Mouse (Mus musculus) kidney, embryonic 15.5 days (tissue): ENCODE results near the gene Slc35f6. TPM values are rescaled to one million over a fixed set of nuclear protein-coding genes. Genes with fewer than 3 reads are reported as not detected.

Experiments
- ATAC-seq: fragments of 200-750 bp; cut with Nextera tagmentation; replicated peaks from 2 replicates; pipeline ENCODE4 v1.8.0; 2017; ENCODE audit warnings: moderate TSS enrichment; ENCODE audit not compliant: low FRiP score
- H3K27ac ChIP-seq: fragments of 300-500 bp; sonication (generic); 2 replicates; pipeline ENCODE4 v1.5.1; 2015; ENCODE audit warnings: mild to moderate bottlenecking, inconsistent platforms
- H3K27me3 ChIP-seq: fragments of 300-500 bp; sonication (generic); 2 replicates; pipeline ENCODE4 v1.6.1; 2015; ENCODE audit warnings: inconsistent platforms
- H3K36me3 ChIP-seq: fragments of 300-500 bp; sonication (generic); 2 replicates; pipeline ENCODE4 v1.6.1; 2015; ENCODE audit warnings: inconsistent platforms
- H3K4me1 ChIP-seq: fragments of 300-500 bp; sonication (generic); 2 replicates; pipeline ENCODE4 v1.6.1; 2015; ENCODE audit warnings: inconsistent platforms
- H3K4me2 ChIP-seq: fragments of 300-500 bp; sonication (generic); 2 replicates; pipeline ENCODE4 v1.6.1; 2015; ENCODE audit warnings: moderate library complexity, mild to moderate bottlenecking, inconsistent platforms
- H3K4me3 ChIP-seq: fragments of 300-500 bp; sonication (generic); replicated peaks from 2 replicates; pipeline ENCODE4 v1.5.1; 2015; ENCODE audit warnings: mild to moderate bottlenecking, inconsistent platforms
- H3K9ac ChIP-seq: fragments of 300-500 bp; sonication (generic); 2 replicates; pipeline ENCODE4 v1.6.1; 2015; ENCODE audit warnings: mild to moderate bottlenecking, inconsistent platforms
- H3K9me3 ChIP-seq: fragments of 300-500 bp; sonication (generic); replicated peaks from 2 replicates; pipeline ENCODE4 v1.6.1; 2016; ENCODE audit warnings: inconsistent platforms
- WGBS: fragments of 180-500 bp; shearing (Covaris S2); methylation state at CpG from one replicate; pipeline ENCODE4 v1.1.7; 2015; ENCODE audit warnings: mixed read lengths; 5-methylcytosine and 5-hydroxymethylcytosine counted together
- polyA plus RNA-seq: library from polyadenylated mRNA; unstranded; fragments of >200 nt; fragmentation: Nextera tagmentation; extraction: Ambion mirVana; gene quantifications from 2 replicates; pipeline ENCODE4 v1.2.1, GENCODE M21; 2015

Gene Slc35f6
- polyA plus RNA-seq, 1 experiment from 2014 or later: 27.1 TPM

- ATAC-seq: no peak
- no peak overlapping the region for H3K4me3 ChIP-seq
- H3K4me2 ChIP-seq: no peak overlapping the region
- H3K9ac ChIP-seq: no peak overlapping the region
- no peak overlapping the region for H3K27ac ChIP-seq
- H3K36me3 ChIP-seq: no peaks in the 10 kb centered on the region
- peaks cover 28% of the 10 kb centered on the region for H3K4me1 ChIP-seq
- no peaks in the 10 kb centered on the region; the same call in 1 of the 2 replicates for H3K27me3 ChIP-seq
- no peaks in the 10 kb centered on the region for H3K9me3 ChIP-seq
- WGBS: 87% methylated on average over 8 of the region's 8 CpGs
These were observed 34.5 kb upstream of the Slc35f6 start for GRCm38 (mm10) chr5:30613242-30613641.

- Histone ChIP-seq H3K4me2 (no peak overlapping the region), H3K36me3 (no peaks in the 10 kb centered on the region), H3K27ac (no peak overlapping the region), H3K4me3 (no peak overlapping the region), H3K4me1 (peaks cover 29% of the 10 kb centered on the region), H3K9me3 (no peaks in the 10 kb centered on the region), H3K27me3 (peaks cover 3% of the 10 kb centered on the region), H3K9ac (no peak overlapping the region)
- ATAC-seq: 0 out of 2 replicates have a peak, but pooled peaks have one; percentile 34
- 27% methylated on average over 1 of the region's 1 CpGs for WGBS
These were observed 33.5 kb upstream of the Slc35f6 start for GRCm38 (mm10) chr5:30614221-30614620.

GRCm38 (mm10) chr5:30615416-30615815 lies 32.3 kb upstream of the Slc35f6 start:
- Histone ChIP-seq H3K4me1 (peaks cover 29% of the 10 kb centered on the region), H3K27me3 (peaks cover 8% of the 10 kb centered on the region), H3K9ac (no peak overlapping the region), H3K4me2 (no peak overlapping the region), H3K9me3 (no peaks in the 10 kb centered on the region), H3K4me3 (no peak overlapping the region), H3K27ac (no peak overlapping the region), H3K36me3 (no peaks in the 10 kb centered on the region)
- ATAC-seq: no peak
- WGBS: 46% methylated on average over 6 of the region's 6 CpGs

- H3K4me2 ChIP-seq: no peak overlapping the region
- no peak for ATAC-seq
These were observed 31.9 kb upstream of the Slc35f6 start for GRCm38 (mm10) chr5:30615819-30616218.

GRCm38 (mm10) chr5:30616644-30617043 lies 31.1 kb upstream of the Slc35f6 start:
- WGBS: 46% methylated on average over 3 of the region's 3 CpGs

More at GRCm38 (mm10) chr5:30615819-30616218, 31.9 kb upstream of the Slc35f6 start:
- Histone ChIP-seq H3K4me3 (no peak overlapping the region), H3K27ac (no peak overlapping the region), H3K36me3 (no peaks in the 10 kb centered on the region), H3K27me3 (peaks cover 8% of the 10 kb centered on the region), H3K9me3 (no peaks in the 10 kb centered on the region), H3K9ac (no peak overlapping the region), H3K4me1 (peaks cover 29% of the 10 kb centered on the region)
- WGBS: 80% methylated on average over 4 of the region's 4 CpGs

GRCm38 (mm10) chr5:30617357-30617756 lies 30.4 kb upstream of the Slc35f6 start:
- no peak for ATAC-seq
- Histone ChIP-seq H3K9me3 (no peaks in the 10 kb centered on the region), H3K27ac (no peak overlapping the region), H3K4me1 (peaks cover 36% of the 10 kb centered on the region), H3K4me2 (no peak overlapping the region), H3K9ac (no peak overlapping the region), H3K36me3 (no peaks in the 10 kb centered on the region), H3K27me3 (peaks cover 23% of the 10 kb centered on the region), H3K4me3 (no peak overlapping the region)
- 19% methylated on average over 3 of the region's 3 CpGs for WGBS

More at GRCm38 (mm10) chr5:30616644-30617043, 31.1 kb upstream of the Slc35f6 start:
- Histone ChIP-seq H3K27me3 (peaks cover 16% of the 10 kb centered on the region), H3K4me3 (no peak overlapping the region), H3K4me2 (no peak overlapping the region), H3K9me3 (no peaks in the 10 kb centered on the region), H3K9ac (no peak overlapping the region), H3K36me3 (no peaks in the 10 kb centered on the region), H3K4me1 (peaks cover 29% of the 10 kb centered on the region), H3K27ac (no peak overlapping the region)
- 0 out of 2 replicates have a peak, but pooled peaks have one; percentile 13 for ATAC-seq

- Histone ChIP-seq H3K27me3 (peaks cover 28% of the 10 kb centered on the region), H3K27ac (no peak overlapping the region), H3K4me2 (no peak overlapping the region), H3K4me3 (no peak overlapping the region), H3K36me3 (no peaks in the 10 kb centered on the region), H3K4me1 (peaks cover 41% of the 10 kb centered on the region), H3K9me3 (no peaks in the 10 kb centered on the region), H3K9ac (no peak overlapping the region)
- no peak for ATAC-seq
- 37% methylated on average over 11 of the region's 11 CpGs for WGBS
These were observed 29.9 kb upstream of the Slc35f6 start for GRCm38 (mm10) chr5:30617851-30618250.

- no peaks in the 10 kb centered on the region for H3K9me3 ChIP-seq
- H3K9ac ChIP-seq: no peak overlapping the region
- H3K27ac ChIP-seq: no peak overlapping the region
- peaks cover 29% of the 10 kb centered on the region for H3K27me3 ChIP-seq
- peaks cover 44% of the 10 kb centered on the region for H3K4me1 ChIP-seq
- H3K4me2 ChIP-seq: no peak overlapping the region
- no peak for ATAC-seq
- H3K36me3 ChIP-seq: no peaks in the 10 kb centered on the region
- WGBS: 70% methylated on average over 8 of the region's 8 CpGs
- no peak overlapping the region for H3K4me3 ChIP-seq
These were observed 29.2 kb upstream of the Slc35f6 start for GRCm38 (mm10) chr5:30618376-30619003.

GRCm38 (mm10) chr5:30619211-30619610 lies 28.5 kb upstream of the Slc35f6 start:
- Histone ChIP-seq H3K27ac (no peak overlapping the region), H3K9me3 (no peaks in the 10 kb centered on the region), H3K4me1 (peaks cover 39% of the 10 kb centered on the region), H3K9ac (no peak overlapping the region), H3K4me3 (no peak overlapping the region), H3K27me3 (peaks cover 29% of the 10 kb centered on the region), H3K4me2 (no peak overlapping the region), H3K36me3 (no peaks in the 10 kb centered on the region)
- WGBS: 70% methylated on average over 2 of the region's 2 CpGs
- ATAC-seq: no peak

GRCm38 (mm10) chr5:30620567-30620966 lies 27.2 kb upstream of the Slc35f6 start:
- H3K4me1 ChIP-seq: peaks cover 27% of the 10 kb centered on the region
- H3K4me3 ChIP-seq: no peak overlapping the region
- no peaks in the 10 kb centered on the region for H3K36me3 ChIP-seq

GRCm38 (mm10) chr5:30621211-30621790 lies 26.4 kb upstream of the Slc35f6 start:
- ATAC-seq: no peak
- Histone ChIP-seq H3K4me3 (no peak overlapping the region), H3K27me3 (peaks cover 29% of the 10 kb centered on the region), H3K4me1 (peaks cover 27% of the 10 kb centered on the region), H3K9ac (no peak overlapping the region), H3K36me3 (no peaks in the 10 kb centered on the region), H3K9me3 (no peaks in the 10 kb centered on the region), H3K27ac (no peak overlapping the region), H3K4me2 (0 out of 2 replicates have a peak overlapping the region, but pooled peaks have one; percentile 85)
- WGBS: 92% methylated on average over 9 of the region's 9 CpGs

More at GRCm38 (mm10) chr5:30620567-30620966, 27.2 kb upstream of the Slc35f6 start:
- WGBS: 96% methylated on average over 20 of the region's 20 CpGs
- Histone ChIP-seq H3K27me3 (peaks cover 29% of the 10 kb centered on the region), H3K4me2 (no peak overlapping the region), H3K27ac (no peak overlapping the region), H3K9ac (no peak overlapping the region), H3K9me3 (no peaks in the 10 kb centered on the region)
- no peak for ATAC-seq

GRCm38 (mm10) chr5:30621844-30622176 lies 25.9 kb upstream of the Slc35f6 start:
- Histone ChIP-seq H3K4me3 (peak overlapping the region; percentile 44), H3K4me1 (peaks cover 25% of the 10 kb centered on the region), H3K36me3 (no peaks in the 10 kb centered on the region), H3K9me3 (no peaks in the 10 kb centered on the region), H3K27ac (no peak overlapping the region), H3K4me2 (peak overlapping the region; percentile 85), H3K27me3 (peaks cover 29% of the 10 kb centered on the region), H3K9ac (peak overlapping the region; percentile 35; the same call in 1 of the 2 replicates)
- no peak for ATAC-seq
- 48% methylated on average over 22 of the region's 22 CpGs for WGBS
